Mouse (Mus musculus): ENCODE data around the gene Myh2. TPM values are rescaled to one million over a fixed set of nuclear protein-coding genes. Genes with fewer than 3 reads are reported as not detected.

Myh2 gene
- polyA plus RNA-seq, 2 experiments, result 0.16 to 0.30 TPM

GRCm38 (mm10) chr11:67241051-67241450 lies 70.2 kb downstream of the Myh2 start:
- TF ChIP-seq POLR2A (IDR thresholded peaks at IDR 0.05; ENCODE audit: borderline replicate concordance, extremely low read depth, insufficient read depth, insufficient read length), result no peak
- Histone ChIP-seq H3K36me3 (ENCODE audit: control insufficient read depth, insufficient read depth, low read length) (no peaks in the 10 kb centered on the region), H3K9me3 (ENCODE audit: control insufficient read depth, low read length) (no peaks in the 10 kb centered on the region), H3K9ac (ENCODE audit: low read depth, low read length, severe bottlenecking) (no peak overlapping the region), H3K27ac (replicated peaks; ENCODE audit: low read depth, low read length) (no peak overlapping the region), H3K4me3 (replicated peaks; ENCODE audit: low read length) (no peak overlapping the region), H3K27me3 (ENCODE audit: control insufficient read depth, insufficient read depth, low read length) (no peaks in the 10 kb centered on the region), H3K4me1 (ENCODE audit: control insufficient read depth, insufficient read depth, low read length) (no peaks in the 10 kb centered on the region), H3K4me2 (replicated peaks; ENCODE audit: low read depth, low read length, severe bottlenecking) (no peak overlapping the region)
- DNase-seq (ENCODE audit: low spot score), result no peak
- WGBS, result 87% methylated on average over 6 of the region's 6 CpGs
- no peak for ATAC-seq (ENCODE audit: low FRiP score, low read depth)

Other genes with a start within 250 kb of the Myh2 start
- gene Tmem238l, start 214.4 kb upstream of the Myh2 start, polyA plus RNA-seq (2012; rRNA removed), result not detected in 2 replicates
- gene Tmem238l, start 214.4 kb upstream of the Myh2 start, polyA plus RNA-seq (2014; fragmentation: Nextera tagmentation; extraction: Ambion mirVana), result not detected in 2 replicates
- gene Tmem220, start 145.9 kb upstream of the Myh2 start, polyA plus RNA-seq (2012; rRNA removed), result 1.6 and 1.7 TPM in 2 replicates
- gene Tmem220, start 145.9 kb upstream of the Myh2 start, polyA plus RNA-seq (2014; fragmentation: Nextera tagmentation; extraction: Ambion mirVana), result 0.82 and 1.2 TPM in 2 replicates
- gene Adprm, start 118.4 kb upstream of the Myh2 start, polyA plus RNA-seq (2012; rRNA removed), result 34.0 and 34.3 TPM in 2 replicates
- gene Adprm, start 118.4 kb upstream of the Myh2 start, polyA plus RNA-seq (2014; fragmentation: Nextera tagmentation; extraction: Ambion mirVana), result 33.3 and 38.1 TPM in 2 replicates
- 7.5 and 8.8 TPM in 2 replicates for gene Sco1, start 118.4 kb upstream of the Myh2 start, polyA plus RNA-seq (2012; rRNA removed)
- gene Sco1, start 118.4 kb upstream of the Myh2 start, polyA plus RNA-seq (2014; fragmentation: Nextera tagmentation; extraction: Ambion mirVana), result 14.8 and 15.8 TPM in 2 replicates
- gene Myh3, start 92.7 kb upstream of the Myh2 start, polyA plus RNA-seq (2012; rRNA removed), result 112 and 192 TPM in 2 replicates
- gene Myh3, start 92.7 kb upstream of the Myh2 start, polyA plus RNA-seq (2014; fragmentation: Nextera tagmentation; extraction: Ambion mirVana), result 145 and 205 TPM in 2 replicates
- 0.74 and 1.1 TPM in 2 replicates for gene Myh1, start 29.0 kb downstream of the Myh2 start, polyA plus RNA-seq (2012; rRNA removed)
- gene Myh1, start 29.0 kb downstream of the Myh2 start, polyA plus RNA-seq (2014; fragmentation: Nextera tagmentation; extraction: Ambion mirVana), result 1.5 and 2.4 TPM in 2 replicates
- 0.09 and 0.10 TPM in 2 replicates for gene Myh4, start 67.0 kb downstream of the Myh2 start, polyA plus RNA-seq (2012; rRNA removed)
- gene Myh4, start 67.0 kb downstream of the Myh2 start, polyA plus RNA-seq (2014; fragmentation: Nextera tagmentation; extraction: Ambion mirVana), result 0.11 and 0.36 TPM in 2 replicates
- gene Myh8, start 106.1 kb downstream of the Myh2 start, polyA plus RNA-seq (2012; rRNA removed), result 21.7 and 39.3 TPM in 2 replicates
- 49.0 and 74.2 TPM in 2 replicates for gene Myh8, start 106.1 kb downstream of the Myh2 start, polyA plus RNA-seq (2014; fragmentation: Nextera tagmentation; extraction: Ambion mirVana)
- gene Myh13, start 150.6 kb downstream of the Myh2 start, polyA plus RNA-seq (2012; rRNA removed), result 0.03 and 0.10 TPM in 2 replicates
- gene Myh13, start 150.6 kb downstream of the Myh2 start, polyA plus RNA-seq (2014; fragmentation: Nextera tagmentation; extraction: Ambion mirVana), result 0.21 and 0.46 TPM in 2 replicates